Mouse (Mus musculus) liver, embryonic 15.5 days (tissue): ENCODE data around the gene Cbx4. TPM values are rescaled to one million over a fixed set of nuclear protein-coding genes. Genes with fewer than 3 reads are reported as not detected.
"Not testable (repeated sequence)": the region's sequence is repeated elsewhere in the genome, so short reads cannot be mapped to it uniquely, and the experiment has no call there.

Experiments
- ATAC-seq: fragments of 200-750 bp; cut with Nextera tagmentation; 2 replicates; pipeline ENCODE4 v1.8.0; 2017; ENCODE audit warnings: moderate number of reproducible peaks, mild to moderate bottlenecking, moderate library complexity; ENCODE audit not compliant: insufficient read depth
- H3K27ac ChIP-seq: fragments of 300-500 bp; sonication (generic); replicated peaks from 2 replicates; pipeline ENCODE4 v1.5.1; 2015; ENCODE audit warnings: mild to moderate bottlenecking, inconsistent platforms
- H3K27me3 ChIP-seq: fragments of 300-500 bp; sonication (generic); 2 replicates; pipeline ENCODE4 v1.6.1; 2015; ENCODE audit warnings: mild to moderate bottlenecking, inconsistent platforms
- H3K36me3 ChIP-seq: fragments of 300-500 bp; sonication (generic); replicated peaks from 2 replicates; pipeline ENCODE4 v1.6.1; 2015; ENCODE audit warnings: moderate library complexity, mild to moderate bottlenecking, inconsistent platforms
- H3K4me1 ChIP-seq: fragments of 300-500 bp; sonication (generic); replicated peaks from 2 replicates; pipeline ENCODE4 v1.6.1; 2015; ENCODE audit warnings: inconsistent platforms
- H3K4me2 ChIP-seq: fragments of 300-500 bp; sonication (generic); 2 replicates; pipeline ENCODE4 v1.6.1; 2015; ENCODE audit warnings: moderate library complexity, mild to moderate bottlenecking, inconsistent platforms
- H3K4me3 ChIP-seq: fragments of 300-500 bp; sonication (generic); replicated peaks from 2 replicates; pipeline ENCODE4 v1.5.1; 2015; ENCODE audit warnings: mild to moderate bottlenecking, inconsistent platforms
- H3K9ac ChIP-seq: fragments of 300-500 bp; sonication (generic); 2 replicates; pipeline ENCODE4 v1.6.1; 2015; ENCODE audit warnings: moderate library complexity, mild to moderate bottlenecking, inconsistent platforms
- H3K9me3 ChIP-seq: fragments of 300-500 bp; sonication (generic); replicated peaks from 2 replicates; pipeline ENCODE4 v1.6.1; 2016; ENCODE audit warnings: inconsistent platforms
- WGBS: fragments of 180-500 bp; shearing (Covaris S2); methylation state at CpG from one replicate; pipeline ENCODE4 v1.1.7; 2015; ENCODE audit warnings: mixed read lengths; ENCODE audit not compliant: insufficient replicate concordance; 5-methylcytosine and 5-hydroxymethylcytosine counted together
- polyA plus RNA-seq: library from polyadenylated mRNA; unstranded; fragments of >200 nt; fragmentation: Nextera tagmentation; extraction: Ambion mirVana; gene quantifications from 2 replicates; pipeline ENCODE4 v1.2.1, GENCODE M21; 2015

Cbx4 gene
- polyA plus RNA-seq, 1 experiment from 2014 or later = 2.9 TPM

DNA sequence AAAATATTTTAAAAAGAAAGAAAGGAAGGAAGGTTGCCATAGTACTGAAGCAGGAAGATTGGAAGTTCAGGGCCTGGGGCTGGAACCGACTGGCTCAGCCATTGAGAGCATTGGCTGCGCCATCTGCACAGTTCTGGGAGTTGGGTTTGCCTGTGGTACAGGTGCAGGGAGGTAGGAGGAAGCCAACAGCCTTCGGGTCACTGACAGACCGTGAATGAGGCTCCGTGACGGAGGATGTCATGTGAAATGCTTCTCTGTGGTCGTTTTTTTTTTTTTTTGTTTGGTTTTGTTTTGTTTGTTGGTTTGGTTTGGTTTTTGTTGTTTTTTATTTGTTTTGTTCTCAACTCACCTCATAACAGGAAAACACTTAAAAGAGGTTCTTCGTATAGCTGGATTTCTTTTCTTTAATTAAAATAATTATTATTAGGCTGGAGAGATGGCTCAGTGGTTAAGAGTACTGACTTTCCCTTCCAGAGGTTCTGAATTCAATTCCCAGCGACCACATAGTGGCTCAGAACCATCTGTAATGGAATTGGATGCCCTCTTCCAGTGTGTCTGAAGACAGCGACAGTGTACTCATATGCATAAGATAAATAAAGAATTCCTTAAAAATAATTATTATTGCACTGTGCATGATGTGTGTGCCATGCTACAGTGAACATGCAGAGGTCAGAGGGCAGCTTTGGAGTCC lies 22.7 kb upstream of the Cbx4 start:
- Histone ChIP-seq H3K27ac (no peak overlapping the region), H3K36me3 (no peaks in the 10 kb centered on the region), H3K9ac (no peak overlapping the region), H3K4me1 (peaks cover 4% of the 10 kb centered on the region), H3K4me3 (no peak overlapping the region), H3K27me3 (peaks cover 21% of the 10 kb centered on the region), H3K4me2 (no peak overlapping the region), H3K9me3 (no peaks in the 10 kb centered on the region)
- no peak for ATAC-seq
- WGBS = 55% methylated on average over 10 of the region's 10 CpGs

DNA sequence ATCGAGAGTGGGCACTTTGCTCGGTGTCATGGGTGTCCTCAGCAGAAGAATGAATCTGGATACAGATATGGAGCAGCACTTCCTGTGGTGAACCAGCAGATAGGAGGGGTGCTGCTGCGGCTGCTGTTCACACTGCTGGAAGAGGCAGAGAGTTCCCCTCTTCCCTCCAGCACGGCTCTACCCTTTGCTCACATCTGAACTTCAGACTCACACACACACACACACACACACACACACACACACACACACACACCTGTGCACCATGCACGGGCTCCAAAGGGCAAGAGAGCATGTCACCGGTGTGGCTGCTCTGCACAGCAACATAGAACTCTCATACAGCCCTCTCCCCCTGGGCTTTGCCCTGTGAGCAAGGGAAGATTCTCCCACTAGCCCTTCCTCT lies 20.3 kb upstream of the Cbx4 start:
- H3K4me1 ChIP-seq = peaks cover 4% of the 10 kb centered on the region
- H3K4me2 ChIP-seq = peak overlapping the region; percentile 3; the same call in 1 of the 2 replicates
- H3K4me3 ChIP-seq = no peak overlapping the region
- H3K27me3 ChIP-seq = peaks cover 14% of the 10 kb centered on the region; the same call in 1 of the 2 replicates
- peak; percentile 68 for ATAC-seq
- no peaks in the 10 kb centered on the region for H3K9me3 ChIP-seq
- H3K27ac ChIP-seq = no peak overlapping the region
- 16% methylated on average over 6 of the region's 6 CpGs for WGBS
- no peaks in the 10 kb centered on the region for H3K36me3 ChIP-seq
- no peak overlapping the region for H3K9ac ChIP-seq

DNA sequence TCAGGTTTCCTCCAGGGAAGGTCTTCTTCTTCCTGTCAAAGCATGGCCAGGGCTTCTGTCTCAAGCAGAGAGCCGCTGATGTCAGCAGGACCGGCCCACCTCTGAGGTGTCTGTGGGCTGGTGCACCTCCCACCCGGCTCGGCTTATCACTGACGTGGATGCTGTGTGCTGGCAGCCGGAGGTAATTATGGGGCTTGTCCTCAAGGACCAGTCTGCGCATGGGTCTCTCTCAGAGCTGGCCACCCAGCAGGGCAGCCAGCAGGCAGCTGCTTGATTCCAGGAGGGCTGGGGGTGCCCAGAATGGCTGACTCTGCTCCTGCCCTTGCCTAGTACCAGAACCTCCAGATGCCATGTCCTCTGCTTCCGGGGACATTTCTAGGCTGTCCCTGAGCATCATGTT lies 19.7 kb upstream of the Cbx4 start:
- Histone ChIP-seq H3K27me3 (peaks cover 14% of the 10 kb centered on the region; the same call in 1 of the 2 replicates), H3K9me3 (no peaks in the 10 kb centered on the region), H3K36me3 (no peaks in the 10 kb centered on the region), H3K4me1 (peaks cover 4% of the 10 kb centered on the region), H3K9ac (no peak overlapping the region), H3K4me2 (peak overlapping the region; percentile 3; the same call in 1 of the 2 replicates), H3K4me3 (no peak overlapping the region), H3K27ac (no peak overlapping the region)
- 34% methylated on average over 8 of the region's 8 CpGs for WGBS
- no peak for ATAC-seq

- no peaks in the 10 kb centered on the region for H3K9me3 ChIP-seq
- H3K9ac ChIP-seq = no peak overlapping the region
- WGBS = 61% methylated on average over 7 of the region's 7 CpGs
- no peak overlapping the region for H3K4me2 ChIP-seq
- H3K4me3 ChIP-seq = no peak overlapping the region
- no peak for ATAC-seq
- H3K27me3 ChIP-seq = peaks cover 14% of the 10 kb centered on the region; the same call in 1 of the 2 replicates
- no peak overlapping the region for H3K27ac ChIP-seq
- peaks cover 4% of the 10 kb centered on the region for H3K4me1 ChIP-seq
- no peaks in the 10 kb centered on the region for H3K36me3 ChIP-seq
Observed at GRCm38 (mm10) chr11:119105071-119105609, 19.1 kb upstream of the Cbx4 start.

DNA sequence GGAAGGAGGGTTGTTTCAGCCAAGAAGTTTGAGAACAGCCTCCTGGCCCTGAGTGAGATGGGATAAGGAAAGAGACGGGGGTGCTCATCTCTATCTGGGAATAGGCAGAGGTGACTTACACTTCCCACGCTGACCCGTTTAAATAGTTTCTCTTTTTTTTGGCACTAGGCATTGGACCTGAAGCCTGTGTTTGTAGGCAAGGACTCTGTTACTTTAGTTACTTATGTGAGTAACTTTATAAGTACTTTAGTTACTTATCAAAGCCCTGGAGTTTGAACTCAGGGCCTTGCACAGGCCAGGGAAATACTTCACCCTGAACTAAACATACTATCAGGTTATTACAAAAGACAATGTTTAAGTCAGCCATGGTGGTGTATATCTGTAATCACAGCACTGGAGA lies 18.0 kb upstream of the Cbx4 start:
- Histone ChIP-seq H3K4me3 (no peak overlapping the region), H3K36me3 (no peaks in the 10 kb centered on the region), H3K9ac (no peak overlapping the region), H3K27me3 (peaks cover 17% of the 10 kb centered on the region), H3K4me1 (peaks cover 4% of the 10 kb centered on the region), H3K4me2 (no peak overlapping the region), H3K27ac (no peak overlapping the region), H3K9me3 (no peaks in the 10 kb centered on the region)
- ATAC-seq = no peak
- 64% methylated on average over 3 of the region's 3 CpGs for WGBS

- H3K27me3 ChIP-seq = peaks cover 16% of the 10 kb centered on the region; the same call in 1 of the 2 replicates
- not testable (repeated sequence) for H3K27ac ChIP-seq, H3K4me2 ChIP-seq, H3K9ac ChIP-seq, H3K4me3 ChIP-seq, H3K9me3 ChIP-seq, H3K36me3 ChIP-seq, ATAC-seq, H3K4me1 ChIP-seq
- 39% methylated on average over 4 of the region's 4 CpGs for WGBS
Observed at GRCm38 (mm10) chr11:119100355-119100754, 14.3 kb upstream of the Cbx4 start.

DNA sequence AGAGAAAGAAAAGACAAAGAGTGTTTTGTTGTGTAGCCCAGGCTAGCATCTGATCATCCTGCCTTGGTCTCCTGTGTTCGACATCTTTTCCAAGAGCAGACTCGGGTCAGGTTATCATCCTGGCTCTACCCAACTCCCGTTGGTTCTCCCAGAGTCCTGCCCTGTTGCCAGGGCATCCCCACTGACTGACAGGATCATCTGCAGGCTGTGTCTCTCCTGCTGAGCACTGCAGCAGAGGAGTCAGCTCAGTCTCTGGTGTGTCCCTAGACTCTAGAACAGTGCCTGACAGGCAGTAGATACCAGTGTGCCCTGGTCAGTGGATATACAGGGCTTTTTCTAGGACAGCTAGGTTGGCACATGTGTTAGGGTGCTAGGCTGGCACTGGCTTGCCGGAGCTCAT lies 12.2 kb upstream of the Cbx4 start:
- Histone ChIP-seq H3K36me3 (no peaks in the 10 kb centered on the region), H3K4me1 (no peaks in the 10 kb centered on the region), H3K9me3 (no peaks in the 10 kb centered on the region), H3K4me3 (no peak overlapping the region), H3K27me3 (peaks cover 29% of the 10 kb centered on the region), H3K9ac (no peak overlapping the region), H3K27ac (no peak overlapping the region), H3K4me2 (no peak overlapping the region)
- ATAC-seq = no peak
- WGBS = 55% methylated on average over 4 of the region's 4 CpGs

- 43% methylated on average over 3 of the region's 3 CpGs for WGBS
- Histone ChIP-seq H3K27me3 (peaks cover 55% of the 10 kb centered on the region), H3K4me1 (0 out of 2 replicates have a peak, but pooled peaks cover 4% of the 10 kb centered on the region), H3K36me3 (no peaks in the 10 kb centered on the region), H3K4me3 (no peak overlapping the region), H3K9me3 (no peaks in the 10 kb centered on the region), H3K27ac (no peak overlapping the region), H3K9ac (no peak overlapping the region), H3K4me2 (no peak overlapping the region)
- ATAC-seq = no peak
Observed at GRCm38 (mm10) chr11:119095441-119095840, 9.4 kb upstream of the Cbx4 start.

- Histone ChIP-seq H3K4me1 (peaks cover 23% of the 10 kb centered on the region), H3K4me3 (no peak overlapping the region), H3K27me3 (peaks cover 73% of the 10 kb centered on the region), H3K4me2 (no peak overlapping the region), H3K36me3 (no peaks in the 10 kb centered on the region), H3K9me3 (no peaks in the 10 kb centered on the region), H3K9ac (no peak overlapping the region), H3K27ac (no peak overlapping the region)
- 62% methylated on average over 1 of the region's 1 CpGs for WGBS
- ATAC-seq = no peak
Observed at GRCm38 (mm10) chr11:119093322-119093721, 7.3 kb upstream of the Cbx4 start.

GRCm38 (mm10) chr11:119092286-119092685 lies 6.3 kb upstream of the Cbx4 start:
- Histone ChIP-seq H3K4me1 (peaks cover 33% of the 10 kb centered on the region), H3K27me3 (peaks cover 84% of the 10 kb centered on the region), H3K9ac (no peak overlapping the region), H3K4me2 (no peak overlapping the region), H3K36me3 (no peaks in the 10 kb centered on the region), H3K9me3 (no peaks in the 10 kb centered on the region), H3K27ac (0 out of 2 replicates have a peak overlapping the region, but pooled peaks have one; percentile 14), H3K4me3 (no peak overlapping the region)
- WGBS = 44% methylated on average over 3 of the region's 3 CpGs
- no peak for ATAC-seq

GRCm38 (mm10) chr11:119091598-119091991 lies 5.6 kb upstream of the Cbx4 start:
- Histone ChIP-seq H3K9ac (no peak overlapping the region), H3K4me1 (peaks cover 38% of the 10 kb centered on the region), H3K36me3 (no peaks in the 10 kb centered on the region), H3K27ac (0 out of 2 replicates have a peak overlapping the region, but pooled peaks have one; percentile 29), H3K9me3 (no peaks in the 10 kb centered on the region), H3K27me3 (peaks cover 91% of the 10 kb centered on the region), H3K4me3 (peak overlapping the region; percentile 49; the same call in 1 of the 2 replicates), H3K4me2 (peak overlapping the region; percentile 67)
- WGBS = 6% methylated on average over 8 of the region's 8 CpGs
- ATAC-seq = peak; percentile 24
